Mouse (Mus musculus): ENCODE data around the gene Chkb.

GRCm38 (mm10) chr15:89465052-89465451 lies 35.3 kb upstream of the Chkb start:
- TF ChIP-seq EP300 (IDR thresholded peaks at IDR 0.05; ENCODE audit: low read depth) (no peak), CTCF (IDR thresholded peaks at IDR 0.05; ENCODE audit: low read depth) (no peak)
